Mouse (Mus musculus) ES-Bruce4 (cell line): ENCODE data around the gene Slc28a3. TPM values are rescaled to one million over a fixed set of nuclear protein-coding genes. Genes with fewer than 3 reads are reported as not detected.

Source experiments
- H3K27ac ChIP-seq: 2 replicates; pipeline ENCODE4 v1.5.1; 2012; ENCODE audit warnings: low read length, inconsistent platforms; ENCODE audit not compliant: insufficient read depth
- H3K27me3 ChIP-seq: 2 replicates; pipeline ENCODE4 v1.6.1; 2012; ENCODE audit warnings: mild to moderate bottlenecking, low read length, inconsistent platforms; ENCODE audit not compliant: control insufficient read depth, poor library complexity, insufficient read depth, severe bottlenecking
- H3K36me3 ChIP-seq: 2 replicates; pipeline ENCODE4 v1.6.1; 2012; ENCODE audit warnings: inconsistent platforms, mild to moderate bottlenecking, low read length, moderate library complexity; ENCODE audit not compliant: control insufficient read depth, poor library complexity, insufficient read depth, severe bottlenecking
- H3K4me1 ChIP-seq: one replicate; pipeline ENCODE4 v1.8.1; 2011; ENCODE audit warnings: low read length; ENCODE audit not compliant: control insufficient read depth, insufficient read depth
- H3K4me3 ChIP-seq: 2 replicates; pipeline ENCODE4 v1.5.1; 2011; ENCODE audit warnings: low read depth, mild to moderate bottlenecking, low read length
- H3K9ac ChIP-seq: 2 replicates; pipeline ENCODE4 v1.6.1; 2012; ENCODE audit warnings: low read depth, mild to moderate bottlenecking, inconsistent platforms; ENCODE audit not compliant: poor library complexity, severe bottlenecking
- H3K9me3 ChIP-seq: replicated peaks from 2 replicates; pipeline ENCODE4 v1.6.1; 2012; ENCODE audit warnings: mild to moderate bottlenecking, low read length, inconsistent platforms; ENCODE audit not compliant: control insufficient read depth, poor library complexity, insufficient read depth, severe bottlenecking
- CTCF ChIP-seq: IDR thresholded peaks from one replicate; pipeline ENCODE4 v1.8.1; 2011; ENCODE audit warnings: low read depth, low read length
- EP300 ChIP-seq: IDR thresholded peaks from 2 replicates; pipeline ENCODE4 v1.6.1; 2011; ENCODE audit warnings: low read depth, low read length; ENCODE audit not compliant: insufficient read depth
- POLR2A ChIP-seq: IDR thresholded peaks from one replicate; pipeline ENCODE4 v1.8.1; 2011; ENCODE audit warnings: low read length; ENCODE audit not compliant: insufficient read depth
- polyA plus RNA-seq: library from polyadenylated mRNA; stranded (reverse); fragments of >200 nt; gene quantifications from 2 replicates; pipeline ENCODE4 v1.2.4, GENCODE M21; 2011; ENCODE audit warnings: low read depth; ENCODE audit not compliant: missing spikeins, insufficient read depth, insufficient read length

The Slc28a3 gene
- polyA plus RNA-seq, 1 experiment: 0.31 TPM

DNA sequence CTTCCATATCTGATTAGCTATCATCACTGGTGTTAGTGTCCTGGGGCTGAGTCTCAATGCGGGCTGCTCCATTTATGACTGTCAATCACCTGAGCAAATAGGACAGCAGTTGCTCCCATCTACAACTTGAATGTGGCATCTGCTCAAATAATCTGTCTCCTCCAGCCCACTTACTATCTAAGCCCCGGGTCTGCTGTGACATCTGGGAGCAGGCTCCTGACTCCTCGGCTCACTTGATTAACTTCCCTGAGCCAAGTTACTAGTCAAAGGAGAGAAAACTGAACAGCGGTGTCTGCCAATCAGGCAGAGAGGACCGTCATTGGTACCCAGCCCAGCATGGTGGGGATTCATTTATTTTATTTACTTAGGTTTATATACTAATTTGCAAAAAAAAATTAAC is 95.0 kb downstream of the Slc28a3 start:
- Histone ChIP-seq H3K36me3 (no peaks in the 10 kb centered on the region), H3K4me3 (no peak overlapping the region), H3K4me1 (no peaks in the 10 kb centered on the region), H3K9ac (no peak overlapping the region), H3K9me3 (no peaks in the 10 kb centered on the region), H3K27ac (no peak overlapping the region), H3K27me3 (no peaks in the 10 kb centered on the region)
- TF ChIP-seq EP300 (no peak), POLR2A (no peak), CTCF (no peak)

DNA sequence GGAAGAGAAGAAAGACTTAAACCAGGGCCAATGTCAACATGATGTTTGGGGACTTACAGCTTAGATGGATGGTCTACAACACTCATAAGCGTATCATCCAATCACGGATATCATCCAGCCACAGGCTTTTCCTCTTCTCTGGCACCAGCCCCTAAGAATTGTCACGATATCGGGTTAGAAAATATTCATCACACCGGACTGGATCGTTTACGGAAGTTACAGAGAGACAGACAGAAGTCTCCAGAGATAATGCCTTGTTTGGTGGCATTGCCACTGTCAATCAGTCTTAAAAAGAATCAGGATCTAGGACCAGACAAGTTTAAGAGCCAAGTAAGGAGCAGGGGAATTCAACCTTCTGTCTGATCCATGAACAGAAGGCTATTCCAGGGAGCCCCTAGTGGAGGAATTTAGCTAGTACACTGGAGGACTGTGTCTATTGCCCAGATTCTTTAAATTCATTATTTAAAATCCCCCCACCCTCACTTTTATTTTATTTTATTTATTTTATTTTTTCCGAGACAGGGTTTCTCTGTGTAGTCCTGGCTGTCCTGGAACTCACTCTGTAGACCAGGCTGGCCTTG is 96.4 kb downstream of the Slc28a3 start:
- Histone ChIP-seq H3K9ac (no peak overlapping the region), H3K27me3 (no peaks in the 10 kb centered on the region), H3K4me1 (peaks cover 2% of the 10 kb centered on the region), H3K4me3 (no peak overlapping the region), H3K27ac (no peak overlapping the region), H3K9me3 (no peaks in the 10 kb centered on the region), H3K36me3 (no peaks in the 10 kb centered on the region)
- TF ChIP-seq POLR2A (no peak), CTCF (no peak), EP300 (no peak)

- H3K4me1 ChIP-seq: peaks cover 2% of the 10 kb centered on the region
- no peak overlapping the region for H3K4me3 ChIP-seq
- H3K27me3 ChIP-seq: no peaks in the 10 kb centered on the region
- TF ChIP-seq CTCF (no peak), POLR2A (no peak), EP300 (no peak)
- H3K36me3 ChIP-seq: no peaks in the 10 kb centered on the region
- no peak overlapping the region for H3K27ac ChIP-seq
- H3K9me3 ChIP-seq: no peaks in the 10 kb centered on the region
- H3K9ac ChIP-seq: no peak overlapping the region
These were observed 98.8 kb downstream of the Slc28a3 start for GRCm38 (mm10) chr13:58511926-58512325.

GRCm38 (mm10) chr13:58511248-58511647 is 99.4 kb downstream of the Slc28a3 start:
- H3K36me3 ChIP-seq: no peaks in the 10 kb centered on the region
- peaks cover 2% of the 10 kb centered on the region for H3K4me1 ChIP-seq
- no peak for TF ChIP-seq EP300
- TF ChIP-seq CTCF: no peak
- TF ChIP-seq POLR2A: no peak
- no peaks in the 10 kb centered on the region for H3K9me3 ChIP-seq
- no peaks in the 10 kb centered on the region for H3K27me3 ChIP-seq
- no peak overlapping the region for H3K9ac ChIP-seq
- H3K27ac ChIP-seq: no peak overlapping the region
- H3K4me3 ChIP-seq: no peak overlapping the region

DNA sequence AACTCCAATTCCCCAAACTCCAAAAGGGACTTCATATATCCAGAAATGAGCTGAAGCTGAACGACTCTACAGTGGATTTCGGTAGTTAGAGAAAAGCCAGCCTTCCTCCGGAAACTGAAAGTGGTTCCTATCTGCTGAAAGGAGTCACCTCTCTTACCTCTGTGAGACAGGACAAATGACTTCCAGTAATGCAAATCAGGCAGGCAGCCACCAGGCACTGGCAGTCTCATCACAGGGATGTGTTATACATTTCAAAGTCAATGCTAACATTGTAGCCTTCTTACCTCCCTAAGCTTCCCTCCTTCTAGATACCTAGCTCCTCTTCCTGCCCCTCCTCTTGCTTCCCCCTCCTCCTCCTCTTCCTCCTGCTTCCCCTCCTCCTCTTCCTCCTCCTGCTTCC is 101.4 kb downstream of the Slc28a3 start:
- H3K27me3 ChIP-seq: no peaks in the 10 kb centered on the region
- H3K36me3 ChIP-seq: no peaks in the 10 kb centered on the region
- H3K4me3 ChIP-seq: no peak overlapping the region
- no peaks in the 10 kb centered on the region for H3K9me3 ChIP-seq
- H3K4me1 ChIP-seq: peaks cover 2% of the 10 kb centered on the region
- 0 out of 2 replicates have a peak, but pooled peaks have one; percentile 23 for TF ChIP-seq EP300
- no peak for TF ChIP-seq CTCF
- no peak overlapping the region for H3K27ac ChIP-seq
- no peak overlapping the region for H3K9ac ChIP-seq

GRCm38 (mm10) chr13:58503610-58504009 is 107.1 kb downstream of the Slc28a3 start:
- no peak for TF ChIP-seq EP300
- no peak for TF ChIP-seq POLR2A
- no peak for TF ChIP-seq CTCF
- no peaks in the 10 kb centered on the region for H3K27me3 ChIP-seq

More at GRCm38 (mm10) chr13:58503610-58504009, 107.1 kb downstream of the Slc28a3 start:
- Histone ChIP-seq H3K4me1 (no peaks in the 10 kb centered on the region), H3K4me3 (no peak overlapping the region), H3K9me3 (no peaks in the 10 kb centered on the region), H3K36me3 (no peaks in the 10 kb centered on the region), H3K9ac (no peak overlapping the region), H3K27ac (no peak overlapping the region)
